Mouse (Mus musculus) intestine, embryonic 15.5 days (tissue): ENCODE measurements at regions not wholly inside any gene's neighbourhood (a gene's known extent, or its start where the extent isn't known, plus 50 kb on each side); places are given as distances from the start of the nearest gene placed in this dataset.
A peak's percentile ranks its signal among the peaks of the same experiment; 100 is the strongest.

ENCODE experiments used
- ATAC-seq: fragments of 200-750 bp; cut with Nextera tagmentation; 2 replicates; pipeline ENCODE4 v1.8.0; 2017; ENCODE audit warnings: moderate TSS enrichment, moderate library complexity
- H3K27ac ChIP-seq: fragments of 300-500 bp; sonication (generic); 2 replicates; pipeline ENCODE4 v1.5.1; 2015; ENCODE audit warnings: mild to moderate bottlenecking, inconsistent platforms
- H3K27me3 ChIP-seq: fragments of 300-500 bp; sonication (generic); replicated peaks from 2 replicates; pipeline ENCODE4 v1.6.1; 2015; ENCODE audit warnings: inconsistent platforms
- H3K36me3 ChIP-seq: fragments of 300-500 bp; sonication (generic); 2 replicates; pipeline ENCODE4 v1.6.1; 2015; ENCODE audit warnings: inconsistent platforms
- H3K4me1 ChIP-seq: fragments of 300-500 bp; sonication (generic); replicated peaks from 2 replicates; pipeline ENCODE4 v1.6.1; 2015; ENCODE audit warnings: inconsistent platforms
- H3K4me2 ChIP-seq: fragments of 300-500 bp; sonication (generic); replicated peaks from 2 replicates; pipeline ENCODE4 v1.6.1; 2015; ENCODE audit warnings: mild to moderate bottlenecking, inconsistent platforms
- H3K4me3 ChIP-seq: fragments of 300-500 bp; sonication (generic); replicated peaks from 2 replicates; pipeline ENCODE4 v1.5.1; 2015; ENCODE audit warnings: inconsistent platforms
- H3K9ac ChIP-seq: fragments of 300-500 bp; sonication (generic); 2 replicates; pipeline ENCODE4 v1.6.1; 2015; ENCODE audit warnings: inconsistent platforms
- H3K9me3 ChIP-seq: fragments of 300-500 bp; sonication (generic); 2 replicates; pipeline ENCODE4 v1.6.1; 2016; ENCODE audit warnings: inconsistent platforms
- WGBS: fragments of 180-500 bp; shearing (Covaris S2); methylation state at CpG from one replicate; pipeline ENCODE4 v1.1.7; 2015; 5-methylcytosine and 5-hydroxymethylcytosine counted together

GRCm38 (mm10) chr16:70021436-70021835 lies 157.9 kb upstream of the Speer2 start:
- WGBS, result 87% methylated on average over 7 of the region's 7 CpGs
- H3K27me3 ChIP-seq, result no peaks in the 10 kb centered on the region
- no peaks in the 10 kb centered on the region for H3K4me1 ChIP-seq
- no peak overlapping the region for H3K9ac ChIP-seq
- no peak overlapping the region for H3K4me3 ChIP-seq
- ATAC-seq, result no peak
- no peaks in the 10 kb centered on the region for H3K36me3 ChIP-seq
- no peak overlapping the region for H3K4me2 ChIP-seq
- no peak overlapping the region for H3K27ac ChIP-seq
- no peaks in the 10 kb centered on the region for H3K9me3 ChIP-seq

GRCm38 (mm10) chr16:70028649-70029048 lies 165.1 kb upstream of the Speer2 start:
- no peaks in the 10 kb centered on the region for H3K4me1 ChIP-seq
- H3K9ac ChIP-seq, result no peak overlapping the region
- H3K36me3 ChIP-seq, result no peaks in the 10 kb centered on the region
- no peak overlapping the region for H3K4me2 ChIP-seq
- no peak overlapping the region for H3K4me3 ChIP-seq
- H3K27ac ChIP-seq, result no peak overlapping the region
- no peak for ATAC-seq
- no peaks in the 10 kb centered on the region for H3K27me3 ChIP-seq
- no peaks in the 10 kb centered on the region for H3K9me3 ChIP-seq
- WGBS, result 79% methylated on average over 13 of the region's 13 CpGs

GRCm38 (mm10) chr16:70045547-70045946 lies 182.0 kb upstream of the Speer2 start:
- no peak overlapping the region for H3K4me3 ChIP-seq
- ATAC-seq, result peak; percentile 72
- H3K4me2 ChIP-seq, result no peak overlapping the region

GRCm38 (mm10) chr16:70046009-70046408 lies 182.5 kb upstream of the Speer2 start:
- H3K4me2 ChIP-seq, result no peak overlapping the region
- no peaks in the 10 kb centered on the region for H3K9me3 ChIP-seq
- H3K4me3 ChIP-seq, result no peak overlapping the region
- peak; percentile 85 for ATAC-seq
- H3K27ac ChIP-seq, result no peak overlapping the region
- H3K27me3 ChIP-seq, result no peaks in the 10 kb centered on the region
- WGBS, result 61% methylated on average over 4 of the region's 4 CpGs
- no peak overlapping the region for H3K9ac ChIP-seq
- no peaks in the 10 kb centered on the region for H3K4me1 ChIP-seq
- no peaks in the 10 kb centered on the region for H3K36me3 ChIP-seq

More at GRCm38 (mm10) chr16:70045547-70045946, 182.0 kb upstream of the Speer2 start:
- no peak overlapping the region for H3K9ac ChIP-seq
- no peaks in the 10 kb centered on the region for H3K4me1 ChIP-seq
- H3K9me3 ChIP-seq, result no peaks in the 10 kb centered on the region
- no peaks in the 10 kb centered on the region for H3K36me3 ChIP-seq
- H3K27me3 ChIP-seq, result no peaks in the 10 kb centered on the region
- H3K27ac ChIP-seq, result no peak overlapping the region

GRCm38 (mm10) chr16:70049850-70050249 lies 186.3 kb upstream of the Speer2 start:
- Histone ChIP-seq H3K4me3 (no peak overlapping the region), H3K27ac (no peak overlapping the region), H3K9ac (no peak overlapping the region), H3K27me3 (no peaks in the 10 kb centered on the region), H3K4me1 (no peaks in the 10 kb centered on the region), H3K36me3 (no peaks in the 10 kb centered on the region), H3K9me3 (no peaks in the 10 kb centered on the region), H3K4me2 (no peak overlapping the region)
- no peak for ATAC-seq
- WGBS, result 74% methylated on average over 2 of the region's 2 CpGs

GRCm38 (mm10) chr16:70071471-70071870 lies 207.9 kb upstream of the Speer2 start:
- Histone ChIP-seq H3K9ac (no peak overlapping the region), H3K27me3 (no peaks in the 10 kb centered on the region), H3K27ac (no peak overlapping the region), H3K9me3 (no peaks in the 10 kb centered on the region), H3K4me2 (no peak overlapping the region), H3K36me3 (no peaks in the 10 kb centered on the region), H3K4me3 (no peak overlapping the region), H3K4me1 (no peaks in the 10 kb centered on the region)
- 69% methylated on average over 4 of the region's 4 CpGs for WGBS
- ATAC-seq, result no peak

- 81% methylated on average over 2 of the region's 2 CpGs for WGBS
- no peak for ATAC-seq
- no peaks in the 10 kb centered on the region for H3K4me1 ChIP-seq
- no peak overlapping the region for H3K9ac ChIP-seq
- H3K27ac ChIP-seq, result no peak overlapping the region
- H3K4me2 ChIP-seq, result no peak overlapping the region
- H3K4me3 ChIP-seq, result no peak overlapping the region
- H3K36me3 ChIP-seq, result no peaks in the 10 kb centered on the region
- H3K9me3 ChIP-seq, result no peaks in the 10 kb centered on the region
- no peaks in the 10 kb centered on the region for H3K27me3 ChIP-seq
These were observed 210.2 kb upstream of the Speer2 start for GRCm38 (mm10) chr16:70073740-70074139.

GRCm38 (mm10) chr16:70079497-70079896 lies 216.0 kb upstream of the Speer2 start:
- Histone ChIP-seq H3K36me3 (no peaks in the 10 kb centered on the region), H3K27ac (no peak overlapping the region), H3K4me1 (no peaks in the 10 kb centered on the region), H3K4me3 (no peak overlapping the region), H3K9me3 (no peaks in the 10 kb centered on the region), H3K9ac (no peak overlapping the region), H3K4me2 (no peak overlapping the region), H3K27me3 (no peaks in the 10 kb centered on the region)
- ATAC-seq, result no peak
- WGBS, result 82% methylated on average over 10 of the region's 10 CpGs

GRCm38 (mm10) chr16:70091291-70091690 lies 222.5 kb upstream of the Gbe1 start:
- Histone ChIP-seq H3K9me3 (no peaks in the 10 kb centered on the region), H3K36me3 (no peaks in the 10 kb centered on the region), H3K4me3 (no peak overlapping the region), H3K27ac (no peak overlapping the region), H3K4me2 (no peak overlapping the region), H3K4me1 (no peaks in the 10 kb centered on the region), H3K27me3 (no peaks in the 10 kb centered on the region), H3K9ac (no peak overlapping the region)
- ATAC-seq, result no peak
- WGBS, result 88% methylated on average over 4 of the region's 4 CpGs

GRCm38 (mm10) chr16:70091963-70092362 lies 221.8 kb upstream of the Gbe1 start:
- no peaks in the 10 kb centered on the region for H3K4me1 ChIP-seq
- H3K36me3 ChIP-seq, result no peaks in the 10 kb centered on the region
- H3K27me3 ChIP-seq, result no peaks in the 10 kb centered on the region
- H3K4me3 ChIP-seq, result no peak overlapping the region
- no peaks in the 10 kb centered on the region for H3K9me3 ChIP-seq
- WGBS, result 88% methylated on average over 5 of the region's 5 CpGs
- no peak overlapping the region for H3K27ac ChIP-seq
- no peak overlapping the region for H3K4me2 ChIP-seq
- ATAC-seq, result no peak
- H3K9ac ChIP-seq, result no peak overlapping the region

GRCm38 (mm10) chr16:70093224-70093623 lies 220.5 kb upstream of the Gbe1 start:
- no peak overlapping the region for H3K4me3 ChIP-seq
- no peaks in the 10 kb centered on the region for H3K4me1 ChIP-seq
- no peaks in the 10 kb centered on the region for H3K36me3 ChIP-seq
- no peaks in the 10 kb centered on the region for H3K27me3 ChIP-seq
- no peak overlapping the region for H3K27ac ChIP-seq
- no peaks in the 10 kb centered on the region for H3K9me3 ChIP-seq
- no peak overlapping the region for H3K4me2 ChIP-seq
- H3K9ac ChIP-seq, result no peak overlapping the region
- 29% methylated on average over 3 of the region's 3 CpGs for WGBS
- no peak for ATAC-seq

GRCm38 (mm10) chr16:70095221-70095620 lies 218.5 kb upstream of the Gbe1 start:
- H3K9me3 ChIP-seq, result no peaks in the 10 kb centered on the region
- H3K27me3 ChIP-seq, result no peaks in the 10 kb centered on the region
- WGBS, result 65% methylated on average over 2 of the region's 2 CpGs
- H3K4me3 ChIP-seq, result no peak overlapping the region
- H3K36me3 ChIP-seq, result no peaks in the 10 kb centered on the region
- H3K4me1 ChIP-seq, result no peaks in the 10 kb centered on the region
- no peak overlapping the region for H3K27ac ChIP-seq
- no peak overlapping the region for H3K4me2 ChIP-seq
- ATAC-seq, result no peak
- no peak overlapping the region for H3K9ac ChIP-seq

GRCm38 (mm10) chr16:70103791-70104378 lies 209.9 kb upstream of the Gbe1 start:
- ATAC-seq, result no peak
- 40% methylated on average over 6 of the region's 6 CpGs for WGBS
- H3K4me2 ChIP-seq, result no peak overlapping the region
- H3K4me3 ChIP-seq, result no peak overlapping the region
- H3K36me3 ChIP-seq, result no peaks in the 10 kb centered on the region
- no peaks in the 10 kb centered on the region for H3K9me3 ChIP-seq
- H3K27ac ChIP-seq, result no peak overlapping the region
- 0 out of 2 replicates have a peak, but pooled peaks cover 2% of the 10 kb centered on the region for H3K4me1 ChIP-seq
- no peaks in the 10 kb centered on the region for H3K27me3 ChIP-seq
- H3K9ac ChIP-seq, result no peak overlapping the region
